Comparison of ENCODE assay signal across 26 mouse cellular contexts in the genomic region with DNA sequence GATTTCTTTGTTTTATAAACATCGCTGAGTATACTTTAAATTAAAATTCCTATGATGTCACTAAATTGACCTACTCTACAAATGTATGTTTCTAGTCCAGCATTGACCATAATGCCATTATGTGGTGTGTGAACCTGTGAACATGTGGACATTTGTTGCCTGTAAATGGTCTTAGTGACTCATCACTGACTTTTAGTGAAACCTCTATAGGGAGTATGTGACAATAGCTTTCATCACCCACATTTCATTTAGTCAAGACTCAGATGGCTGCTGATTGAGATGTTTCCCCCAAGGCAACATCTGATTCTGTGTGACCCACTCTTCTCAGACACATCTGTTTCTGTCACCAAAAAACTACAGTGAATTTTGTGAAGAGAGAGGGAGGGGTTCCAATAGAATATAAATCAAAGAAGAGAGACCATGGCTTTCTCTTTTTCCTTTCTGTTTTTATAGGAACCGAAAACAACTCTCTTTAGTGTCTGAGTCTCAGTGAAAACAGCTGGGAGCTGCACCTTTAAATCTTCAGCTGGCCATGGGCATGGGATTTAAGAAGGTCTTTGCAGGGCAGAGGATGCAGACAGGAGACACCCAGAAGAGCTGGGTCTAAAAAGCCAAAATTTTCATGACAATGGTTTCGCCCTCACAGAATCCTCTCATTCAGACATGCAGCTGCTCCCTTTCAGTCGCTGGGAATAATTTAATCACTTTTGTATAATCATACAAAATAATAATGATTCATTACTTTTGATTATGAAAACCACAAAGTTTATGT.
A peak's percentile ranks its signal among the peaks of the same experiment; 100 is the strongest.
DNase-seq lines count a peak whose midpoint lies in the region; ATAC-seq and TF ChIP-seq lines count a peak whose summit lies in the region.
"Had no signal": no experiment of that assay in that cellular context is flagged by ENCODE, and none has a peak within 500 bp of the region (broad histone marks: within the 10 kb centered on the region; RNA-seq: fewer than 3 reads in every experiment).

No protein-coding gene starts in this region.

- H3K4me2 ChIP-seq in forebrain, embryonic 14.5 days (ENCODE audit: low read length), result no peak overlapping the region
- H3K4me2 ChIP-seq in forebrain, postnatal 0 days (ENCODE audit: low read depth), result no peak overlapping the region
- no peak overlapping the region for H3K4me2 ChIP-seq in hindbrain, embryonic 12.5 days (replicated peaks)
- no peak overlapping the region for H3K4me2 ChIP-seq in hindbrain, embryonic 16.5 days (ENCODE audit: low read length)
- H3K4me2 ChIP-seq in myocyte (ENCODE audit: low read depth), result peak overlapping the region; percentile 31
- H3K4me2 ChIP-seq: heart, embryonic 13.5 days; liver, embryonic 12.5 days had no signal

- no peak overlapping the region for H3K9ac ChIP-seq in forebrain, embryonic 14.5 days (ENCODE audit: low read length)
- no peak overlapping the region for H3K9ac ChIP-seq in forebrain, postnatal 0 days
- no peak overlapping the region for H3K9ac ChIP-seq in hindbrain, embryonic 12.5 days
- no peak overlapping the region for H3K9ac ChIP-seq in hindbrain, embryonic 16.5 days (ENCODE audit: low read depth, low read length)
- H3K9ac ChIP-seq: heart, embryonic 13.5 days; liver, embryonic 12.5 days; liver, postnatal 0 days had no signal

- H3K27me3 ChIP-seq in forebrain, embryonic 14.5 days (replicated peaks; ENCODE audit: control insufficient read depth, insufficient read depth, low read length), result no peaks in the 10 kb centered on the region
- H3K27me3 ChIP-seq in forebrain, postnatal 0 days (ENCODE audit: insufficient read depth, low read length), result no peaks in the 10 kb centered on the region
- no peaks in the 10 kb centered on the region for H3K27me3 ChIP-seq in hindbrain, embryonic 12.5 days
- no peaks in the 10 kb centered on the region for H3K27me3 ChIP-seq in hindbrain, embryonic 16.5 days (replicated peaks; ENCODE audit: control insufficient read depth, insufficient read depth, low read length)
- no peaks in the 10 kb centered on the region for H3K27me3 ChIP-seq in myocyte (ENCODE audit: control insufficient read depth, insufficient read depth, insufficient read length)
- H3K27me3 ChIP-seq: heart, embryonic 13.5 days; liver, embryonic 12.5 days had no signal

- ATAC-seq in forebrain, embryonic 14.5 days, result peak; percentile 32; the same call in 1 of the 2 replicates
- no peak for ATAC-seq in forebrain, postnatal 0 days
- ATAC-seq in hindbrain, embryonic 12.5 days (ENCODE audit: low FRiP score), result peak; percentile 58; the same call in 1 of the 2 replicates
- no peak for ATAC-seq in hindbrain, embryonic 16.5 days
- ATAC-seq: inflammation-experienced regulatory T-cells, adult 6 months; liver, embryonic 12.5 days; liver, postnatal 0 days; Patski had no signal

- no peaks in the 10 kb centered on the region for H3K79me2 ChIP-seq in myocyte (ENCODE audit: control insufficient read depth, insufficient read depth)

- H3ac ChIP-seq in myocyte (ENCODE audit: control insufficient read depth, insufficient read length), result no peak overlapping the region

- no peak overlapping the region for H3K4me3 ChIP-seq in forebrain, embryonic 14.5 days (ENCODE audit: low read depth, low read length)
- H3K4me3 ChIP-seq in forebrain, postnatal 0 days (ENCODE audit: low read depth, low read length), result no peak overlapping the region
- no peak overlapping the region for H3K4me3 ChIP-seq in hindbrain, embryonic 12.5 days
- no peak overlapping the region for H3K4me3 ChIP-seq in hindbrain, embryonic 16.5 days (ENCODE audit: low read length)
- no peak overlapping the region for H3K4me3 ChIP-seq in myocyte
- H3K4me3 ChIP-seq: erythroblast, embryonic 14.5 days; heart, adult 2 months; heart, embryonic 13.5 days; liver, embryonic 12.5 days had no signal

- DNase-seq in forebrain, embryonic 14.5 days (ENCODE audit: low spot score), result peak; percentile 39
- DNase-seq in forebrain, postnatal 0 days, result no peak
- peak; percentile 54 for DNase-seq in brain, embryonic 14.5 days (ENCODE audit: low read depth)
- no peak for DNase-seq in testis, postnatal 10 days (ENCODE audit: low spot score)
- DNase-seq: adrenal gland, postnatal 10 days; cerebellum, adult 11 months; cerebellum, adult 9-11 months; heart, adult 2 months; heart, postnatal 10 days; kidney, adult 11 months; kidney, postnatal 4 days; liver, postnatal 0 days; lung, postnatal 36 days; right cerebral cortex, adult 18-20 months; spleen, adult 18-20 months; thymus, adult 18-20 months; thymus, postnatal 25 days had no signal

- TF ChIP-seq POLR2A in brain, embryonic 14.5 days (IDR thresholded peaks at IDR 0.05; ENCODE audit: borderline replicate concordance, extremely low read depth, insufficient read depth, insufficient read length, poor library complexity, severe bottlenecking), result no peak
- TF ChIP-seq POLR2A in myocyte (IDR thresholded peaks at IDR 0.05; ENCODE audit: insufficient read length, low read depth), result no peak

- H3K9me3 ChIP-seq in forebrain, embryonic 14.5 days (replicated peaks; ENCODE audit: control insufficient read depth, low read length), result no peaks in the 10 kb centered on the region
- H3K9me3 ChIP-seq in forebrain, postnatal 0 days (ENCODE audit: low read length), result no peaks in the 10 kb centered on the region
- H3K9me3 ChIP-seq in hindbrain, embryonic 12.5 days (replicated peaks), result no peaks in the 10 kb centered on the region
- H3K9me3 ChIP-seq in hindbrain, embryonic 16.5 days (ENCODE audit: control insufficient read depth, low read length), result no peaks in the 10 kb centered on the region
- H3K9me3 ChIP-seq: heart, embryonic 13.5 days; liver, embryonic 12.5 days had no signal

- no peaks in the 10 kb centered on the region for H3K36me3 ChIP-seq in forebrain, embryonic 14.5 days (ENCODE audit: control insufficient read depth, insufficient read depth, low read length)
- no peaks in the 10 kb centered on the region for H3K36me3 ChIP-seq in forebrain, postnatal 0 days (ENCODE audit: insufficient read depth)
- H3K36me3 ChIP-seq in hindbrain, embryonic 12.5 days, result no peaks in the 10 kb centered on the region
- H3K36me3 ChIP-seq in hindbrain, embryonic 16.5 days (ENCODE audit: control insufficient read depth, insufficient read depth, low read length), result no peaks in the 10 kb centered on the region
- H3K36me3 ChIP-seq in myocyte (ENCODE audit: control insufficient read depth, insufficient read depth), result no peaks in the 10 kb centered on the region
- H3K36me3 ChIP-seq: heart, embryonic 13.5 days; liver, embryonic 12.5 days had no signal

- TF ChIP-seq CTCF in forebrain, postnatal 0 days (IDR thresholded peaks at IDR 0.05; ENCODE audit: low read depth), result no peak
- TF ChIP-seq CTCF in brain, embryonic 14.5 days (IDR thresholded peaks at IDR 0.05; ENCODE audit: borderline replicate concordance, extremely low read depth, insufficient read depth, insufficient read length), result no peak

- H3K27ac ChIP-seq in forebrain, embryonic 14.5 days (ENCODE audit: low read depth, low read length), result no peak overlapping the region
- no peak overlapping the region for H3K27ac ChIP-seq in forebrain, postnatal 0 days (ENCODE audit: low read depth, low read length)
- H3K27ac ChIP-seq in hindbrain, embryonic 12.5 days, result no peak overlapping the region
- H3K27ac ChIP-seq in hindbrain, embryonic 16.5 days (ENCODE audit: low read depth, low read length), result no peak overlapping the region
- H3K27ac ChIP-seq: heart, adult 2 months; heart, embryonic 13.5 days; kidney, postnatal 0 days; liver, embryonic 12.5 days had no signal

- no peaks in the 10 kb centered on the region for H3K4me1 ChIP-seq in forebrain, embryonic 14.5 days (ENCODE audit: control insufficient read depth, insufficient read depth, low read length)
- H3K4me1 ChIP-seq in forebrain, postnatal 0 days (ENCODE audit: insufficient read depth), result no peaks in the 10 kb centered on the region
- no peaks in the 10 kb centered on the region for H3K4me1 ChIP-seq in hindbrain, embryonic 12.5 days
- H3K4me1 ChIP-seq in hindbrain, embryonic 16.5 days (ENCODE audit: control insufficient read depth, insufficient read depth, low read depth, low read length), result no peaks in the 10 kb centered on the region
- H3K4me1 ChIP-seq: heart, embryonic 13.5 days; liver, embryonic 12.5 days had no signal

- WGBS in forebrain, embryonic 14.5 days, result 55% methylated on average over 4 of the region's 4 CpGs
- 38% methylated on average over 4 of the region's 4 CpGs for WGBS in forebrain, postnatal 0 days
- WGBS in hindbrain, embryonic 12.5 days, result 41% methylated on average over 4 of the region's 4 CpGs
- WGBS in hindbrain, embryonic 16.5 days, result 42% methylated on average over 4 of the region's 4 CpGs

TF ChIP-seq in myocyte, 11 proteins besides CTCF, POLR2A, EP300 and RAD21:
- TF ChIP-seq USF1 (IDR thresholded peaks at IDR 0.05; ENCODE audit: low read depth), result no peak
- peak; percentile 77 for TF ChIP-seq CEBPB (IDR thresholded peaks at IDR 0.05; ENCODE audit: insufficient read depth, poor library complexity, severe bottlenecking)

Comparison
In these comparisons a context has a peak if more than half of its experiments do, and no peak if none do; other contexts are left out.
1. ATAC-seq: peak in forebrain, embryonic 14.5 days (single experiment) and hindbrain, embryonic 12.5 days (single experiment); none in forebrain, postnatal 0 days (single experiment) and hindbrain, embryonic 16.5 days (single experiment).
2. DNase-seq: peak in forebrain, embryonic 14.5 days (single experiment) and brain, embryonic 14.5 days (single experiment); none in forebrain, postnatal 0 days (single experiment) and testis, postnatal 10 days (single experiment).